Mouse (Mus musculus) retina, embryonic 14.5 days (tissue): ENCODE measurements at regions not wholly inside any gene's neighbourhood (a gene's known extent, or its start where the extent isn't known, plus 50 kb on each side); places are given as distances from the start of the nearest gene placed in this dataset.

Experiments
- DNase-seq: peaks from one replicate; pipeline ENCODE4 v3.0.0-alpha.2; 2015; ENCODE audit warnings: low spot score

GRCm38 (mm10) chr15:15946280-15947110 lies 782.1 kb upstream of the Cdh9 start:
- no peak for DNase-seq

GRCm38 (mm10) chr15:15959411-15959810 lies 769.1 kb upstream of the Cdh9 start:
- no peak for DNase-seq

- no peak for DNase-seq
Observed at GRCm38 (mm10) chr15:15968518-15968917, 760.0 kb upstream of the Cdh9 start.

GRCm38 (mm10) chr15:15976788-15977187 lies 751.8 kb upstream of the Cdh9 start:
- peak; percentile 78 for DNase-seq
